Mouse (Mus musculus) C2C12 (cell line): Measurements from ENCODE around the gene Nog.

Source experiments
- CEBPB ChIP-seq: IDR thresholded peaks from one replicate; pipeline ENCODE4 v1.6.1; 2011; ENCODE audit warnings: low read depth, mild to moderate bottlenecking, control low read depth, moderate library complexity
- CTCF ChIP-seq: IDR thresholded peaks from one replicate; pipeline ENCODE4 v1.5.1; 2011; ENCODE audit not compliant: control insufficient read depth, insufficient read depth, insufficient read length
- FOSL1 ChIP-seq: IDR thresholded peaks from one replicate; pipeline ENCODE4 v1.8.0; 2011; ENCODE audit warnings: mild to moderate bottlenecking, low read length; ENCODE audit not compliant: poor library complexity, insufficient read depth, severe bottlenecking
- MYOD1 ChIP-seq: IDR thresholded peaks from one replicate; pipeline ENCODE4 v1.6.1; 2011; ENCODE audit warnings: low read depth; ENCODE audit not compliant: control insufficient read depth, insufficient read length

GRCm38 (mm10) chr11:89265080-89265479 lies 37.1 kb downstream of the Nog start:
- no peak for TF ChIP-seq CTCF
- no peak for TF ChIP-seq CEBPB
- no peak for TF ChIP-seq FOSL1
- no peak for TF ChIP-seq MYOD1
